Mouse (Mus musculus): Measurements from ENCODE around the gene Gabra3. TPM values are rescaled to one million over a fixed set of nuclear protein-coding genes. Genes with fewer than 3 reads are reported as not detected.

The Gabra3 gene
- polyA plus RNA-seq, 1 experiment from 2014 or later: 0.78 TPM

DNA sequence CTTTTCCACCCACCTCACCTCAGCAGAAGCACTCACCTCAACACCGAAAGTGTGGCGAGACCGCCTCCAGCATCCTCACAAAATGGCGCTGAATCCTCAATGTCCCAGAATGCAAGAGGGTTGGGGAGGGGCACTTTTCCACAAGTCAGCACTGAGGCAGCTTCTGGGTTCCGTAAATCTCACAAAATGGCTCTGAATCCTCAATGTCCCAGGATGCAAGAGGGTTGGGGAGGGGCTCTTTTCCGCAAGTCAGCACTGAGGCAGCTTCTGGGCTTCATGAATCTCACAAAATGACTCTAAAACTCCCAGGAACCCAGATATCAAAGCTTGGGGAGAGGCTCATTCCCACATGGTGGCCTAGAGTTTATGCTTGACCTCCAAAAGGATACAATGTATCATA lies 269.9 kb downstream of the Gabra3 start, which contains the start of gene Magea10:
Magea10 (minus strand) TSS at position 101 of the 400 bp plus-strand sequence.
- no peak within 1 kb of the TSS for H3K4me3 ChIP-seq (ENCODE audit: low read depth, low read length)
- no peak within 1 kb of the TSS for H3K27ac ChIP-seq (ENCODE audit: low read depth)
- 88% methylated on average over 6 of the region's 6 CpGs for WGBS
- no peaks in the 10 kb centered on the region for H3K27me3 ChIP-seq (ENCODE audit: insufficient read depth, low read length)
- no peak for TF ChIP-seq CTCF (IDR thresholded peaks at IDR 0.05; ENCODE audit: low read depth)
- no peak within 1 kb of the TSS for H3K9ac ChIP-seq
- DNase-seq (no peak), ATAC-seq (ENCODE audit: insufficient read depth) (no peak)
- no peaks in the 10 kb centered on the region for H3K4me1 ChIP-seq (ENCODE audit: insufficient read depth)
- H3K36me3 ChIP-seq (ENCODE audit: insufficient read depth): no peaks in the 10 kb centered on the region
- H3K9me3 ChIP-seq (ENCODE audit: low read depth, low read length): no peaks in the 10 kb centered on the region
- no peak within 1 kb of the TSS for H3K4me2 ChIP-seq

MicroRNAs within 50 kb of the gene (microRNA counts, 519-probe panel; counts per million panel counts)
- microRNA mmu-miR-105: 2,293 counts per million, percentile 36 among the panel's probes with 10 or more counts
- microRNA mmu-miR-767: 30.5 counts per million

Small RNAs within 50 kb of the gene (microRNA-seq; reads per million reads assigned to microRNA genes)
- gene Mir105 (ENCODE audit: borderline number of aligned reads) (not detected), gene Mir767 (ENCODE audit: borderline number of aligned reads) (not detected)

Other genes starting within 250 kb of the Gabra3 start
- 0.32 and 0.50 TPM in 2 replicates for gene Gabrq, start 168.3 kb upstream of the Gabra3 start, polyA plus RNA-seq (2014; fragmentation: Nextera tagmentation; extraction: Ambion mirVana)

All from lung, embryonic 14.5 days (tissue).